Mouse (Mus musculus): Measurements from ENCODE around the gene Cdadc1.

GRCm38 (mm10) chr14:59597398-59598259 is at the start of gene Cdadc1:
- no peak for TF ChIP-seq CTCF (IDR thresholded peaks at IDR 0.05; ENCODE audit: insufficient read depth, low read depth, low read length)
- TF ChIP-seq POLR2A (IDR thresholded peaks at IDR 0.05; ENCODE audit: insufficient read depth, low read depth, low read length), result peak; percentile 77
